10 mouse cellular contexts compared by ENCODE assay signal in genomic region chr9:86661679-86662078, GRCm38 (mm10). TPM values are rescaled to one million over a fixed set of nuclear protein-coding genes. Genes with fewer than 3 reads are reported as not detected.
DNase-seq lines count a peak whose midpoint lies in the region; ATAC-seq and TF ChIP-seq lines count a peak whose summit lies in the region.
"Had no signal": no experiment of that assay in that cellular context is flagged by ENCODE, and none has a peak within 500 bp of the region (broad histone marks: within the 10 kb centered on the region; RNA-seq: fewer than 3 reads in every experiment).

No protein-coding gene starts in this region.

- no peaks in the 10 kb centered on the region for H3K27me3 ChIP-seq in limb, embryonic 11.5 days (ENCODE audit: control insufficient read depth, insufficient read depth, low read length)
- no peaks in the 10 kb centered on the region for H3K27me3 ChIP-seq in limb, embryonic 10.5 days (ENCODE audit: low read depth, poor library complexity, severe bottlenecking)
- no peaks in the 10 kb centered on the region for H3K27me3 ChIP-seq in G1E (ENCODE audit: insufficient read depth, low read length)
- H3K27me3 ChIP-seq in embryonic facial prominence, embryonic 11.5 days (ENCODE audit: control insufficient read depth, insufficient read depth, low read length), result no peaks in the 10 kb centered on the region
- H3K27me3 ChIP-seq: stomach, embryonic 15.5 days had no signal

- no peaks in the 10 kb centered on the region for H3K9me3 ChIP-seq in limb, embryonic 11.5 days (ENCODE audit: control insufficient read depth, low read length)
- H3K9me3 ChIP-seq in limb, embryonic 10.5 days (replicated peaks), result no peaks in the 10 kb centered on the region
- no peaks in the 10 kb centered on the region; the same call in 1 of the 2 replicates for H3K9me3 ChIP-seq in G1E (replicated peaks)
- H3K9me3 ChIP-seq in embryonic facial prominence, embryonic 11.5 days (replicated peaks; ENCODE audit: control insufficient read depth, low read length), result no peaks in the 10 kb centered on the region
- H3K9me3 ChIP-seq: stomach, embryonic 15.5 days had no signal

- no peak overlapping the region for H3K4me2 ChIP-seq in limb, embryonic 11.5 days (ENCODE audit: low read depth, severe bottlenecking)
- no peak overlapping the region for H3K4me2 ChIP-seq in embryonic facial prominence, embryonic 11.5 days (ENCODE audit: low read depth, low read length)
- H3K4me2 ChIP-seq: stomach, embryonic 15.5 days had no signal

- 95% methylated on average over 6 of the region's 6 CpGs for whole genome bisulfite sequencing in limb, embryonic 11.5 days
- WGBS in limb, embryonic 10.5 days, result 96% methylated on average over 6 of the region's 6 CpGs
- WGBS in embryonic facial prominence, embryonic 11.5 days, result 97% methylated on average over 6 of the region's 6 CpGs

- 0 out of 2 replicates have a peak, but pooled peaks have one; percentile 12 for TF ChIP-seq CTCF in G1E (IDR thresholded peaks at IDR 0.05; ENCODE audit: low read depth, low read length)

- ATAC-seq in limb, embryonic 11.5 days (ENCODE audit: insufficient number of reproducible peaks, low FRiP score, low TSS enrichment, low read depth), result no peak
- no peak for ATAC-seq in G1E (ENCODE audit: extremely low read depth, insufficient number of reproducible peaks, low FRiP score, poor library complexity, severe bottlenecking)
- ATAC-seq in embryonic facial prominence, embryonic 11.5 days (replicated peaks; ENCODE audit: insufficient number of reproducible peaks, low FRiP score, low TSS enrichment, low read depth), result no peak

- H3K4me1 ChIP-seq in limb, embryonic 11.5 days (ENCODE audit: control insufficient read depth, insufficient read depth, low read length), result no peaks in the 10 kb centered on the region; the same call in 1 of the 2 replicates
- peaks cover 5% of the 10 kb centered on the region for H3K4me1 ChIP-seq in limb, embryonic 10.5 days
- H3K4me1 ChIP-seq in G1E (ENCODE audit: insufficient read depth, low read depth, low read length), result no peaks in the 10 kb centered on the region
- no peaks in the 10 kb centered on the region; the same call in 1 of the 2 replicates for H3K4me1 ChIP-seq in embryonic facial prominence, embryonic 11.5 days (ENCODE audit: control insufficient read depth, insufficient read depth, low read length)
- H3K4me1 ChIP-seq: stomach, embryonic 15.5 days had no signal

- no peak overlapping the region for H3K9ac ChIP-seq in limb, embryonic 11.5 days (ENCODE audit: low read length)
- no peak overlapping the region for H3K9ac ChIP-seq in embryonic facial prominence, embryonic 11.5 days (replicated peaks; ENCODE audit: low read length)
- H3K9ac ChIP-seq: stomach, embryonic 15.5 days had no signal

- H3K27ac ChIP-seq in limb, embryonic 11.5 days (replicated peaks; ENCODE audit: low read depth, low read length), result no peak overlapping the region
- no peak overlapping the region for H3K27ac ChIP-seq in limb, embryonic 10.5 days
- H3K27ac ChIP-seq in embryonic facial prominence, embryonic 11.5 days (replicated peaks; ENCODE audit: low read depth, low read length), result no peak overlapping the region
- H3K27ac ChIP-seq: stomach, embryonic 15.5 days had no signal

- no peak overlapping the region for H3K4me3 ChIP-seq in limb, embryonic 11.5 days (ENCODE audit: low read depth, low read length)
- no peak overlapping the region for H3K4me3 ChIP-seq in limb, embryonic 10.5 days
- H3K4me3 ChIP-seq in G1E (ENCODE audit: low read depth, low read length), result no peak overlapping the region
- no peak overlapping the region for H3K4me3 ChIP-seq in embryonic facial prominence, embryonic 11.5 days (ENCODE audit: low read depth, low read length)
- H3K4me3 ChIP-seq: stomach, embryonic 15.5 days had no signal

- DNase-seq in adrenal gland, postnatal 14 days, result peak; percentile 37
- DNase-seq in adrenal gland, adult 2 months, result no peak
- DNase-seq in limb, embryonic 11.5 days (ENCODE audit: low spot score), result peak; percentile 40
- no peak for DNase-seq in limb, embryonic 10.5 days (ENCODE audit: low spot score)
- DNase-seq in G1E (ENCODE audit: low spot score) (no peak), MN1 (ENCODE audit: low spot score) (no peak)
- peak; percentile 25 for DNase-seq in embryonic facial prominence, embryonic 11.5 days (ENCODE audit: low spot score)
- DNase-seq in spleen, postnatal 36 days (ENCODE audit: low spot score in 2 of 2), result no peak
- DNase-seq: cerebellum, adult 18-20 months had no signal

- H3K36me3 ChIP-seq in limb, embryonic 11.5 days (ENCODE audit: control insufficient read depth, insufficient read depth, low read length), result no peaks in the 10 kb centered on the region
- H3K36me3 ChIP-seq in limb, embryonic 10.5 days, result no peaks in the 10 kb centered on the region
- H3K36me3 ChIP-seq in G1E (replicated peaks), result no peaks in the 10 kb centered on the region
- H3K36me3 ChIP-seq in embryonic facial prominence, embryonic 11.5 days (replicated peaks; ENCODE audit: control insufficient read depth, insufficient read depth, low read depth, low read length), result no peaks in the 10 kb centered on the region
- H3K36me3 ChIP-seq: stomach, embryonic 15.5 days had no signal

RNA-seq across cellular contexts. Expression of gene Me1, which starts 34.1 kb away (rescaled TPM):
- 534 and 576 TPM in 2 replicates for total RNA-seq in adrenal gland, postnatal 14 days (2021)
- total RNA-seq in adrenal gland, adult 2 months (2021), result 1,000 to 10,000 TPM; 1,216 to 1,611 TPM
- polyA plus RNA-seq in adrenal gland, adult 2 months (2012; rRNA removed), result 307 and 379 TPM in 2 replicates
- 10.0 and 11.4 TPM in 2 replicates for polyA plus RNA-seq in limb, embryonic 11.5 days (2014; fragmentation: Nextera tagmentation; extraction: Ambion mirVana)
- 6.2 and 9.4 TPM in 2 replicates for polyA plus RNA-seq in limb, embryonic 10.5 days (2016; fragmentation: Nextera tagmentation; extraction: Ambion mirVana)
- total RNA-seq in G1E (2014; fragmentation: Nextera tagmentation), result 3.1 and 8.5 TPM in 2 replicates
- total RNA-seq in G1E (2017), result 2.1 and 2.7 TPM in 2 replicates
- 1.6 and 1.7 TPM in 2 replicates for polyA plus RNA-seq in G1E (2012)
- 15.5 and 18.9 TPM in 2 replicates for polyA plus RNA-seq in embryonic facial prominence, embryonic 11.5 days (2014; fragmentation: Nextera tagmentation; extraction: Ambion mirVana)

Comparison
In these comparisons a context has a peak if more than half of its experiments do, and no peak if none do; other contexts are left out.
1. DNase-seq: peak in adrenal gland, postnatal 14 days (single experiment), limb, embryonic 11.5 days (single experiment) and embryonic facial prominence, embryonic 11.5 days (single experiment); none in adrenal gland, adult 2 months (single experiment), limb, embryonic 10.5 days (single experiment), G1E (single experiment), spleen, postnatal 36 days (0 of 2) and MN1 (single experiment).
2. RNA of gene Me1, which starts 34.1 kb away (polyA plus RNA-seq): 307 to 379 TPM in adrenal gland, adult 2 months; 15.5 to 18.9 TPM in embryonic facial prominence, embryonic 11.5 days, 10.0 to 11.4 TPM in limb, embryonic 11.5 days, 6.2 to 9.4 TPM in limb, embryonic 10.5 days and 1.6 to 1.7 TPM in G1E; every median in the first group is over 10 times any median in the second.